Mouse (Mus musculus) limb, embryonic 14.5 days (tissue): ENCODE results near the gene Nr2f2. TPM values are rescaled to one million over a fixed set of nuclear protein-coding genes. Genes with fewer than 3 reads are reported as not detected.

Experiments used
- ATAC-seq: fragments of 200-750 bp; cut with Nextera tagmentation; 2 replicates; pipeline ENCODE4 v1.8.0; 2017; ENCODE audit warnings: low read depth, moderate number of reproducible peaks, moderate TSS enrichment; ENCODE audit not compliant: low FRiP score
- DNase-seq: peaks from one replicate; pipeline ENCODE4 v3.0.0-alpha.2; 2015; ENCODE audit warnings: low spot score
- H3K27ac ChIP-seq: fragments of 300-500 bp; sonication (generic); replicated peaks from 2 replicates; pipeline ENCODE4 v1.5.1; 2014; ENCODE audit warnings: low read depth, mild to moderate bottlenecking, low read length, moderate library complexity, mixed read lengths
- H3K27me3 ChIP-seq: fragments of 300-500 bp; sonication (generic); 2 replicates; pipeline ENCODE4 v1.6.1; 2014; ENCODE audit warnings: low read length, mixed read lengths; ENCODE audit not compliant: control insufficient read depth, insufficient read depth
- H3K36me3 ChIP-seq: fragments of 300-500 bp; sonication (generic); 2 replicates; pipeline ENCODE4 v1.6.1; 2014; ENCODE audit warnings: mild to moderate bottlenecking, low read length, moderate library complexity, mixed read lengths; ENCODE audit not compliant: control insufficient read depth, insufficient read depth
- H3K4me1 ChIP-seq: fragments of 300-500 bp; sonication (generic); 2 replicates; pipeline ENCODE4 v1.6.1; 2014; ENCODE audit warnings: antibody characterized with exemption, low read length, mixed read lengths; ENCODE audit not compliant: control insufficient read depth, insufficient read depth
- H3K4me2 ChIP-seq: fragments of 300-500 bp; sonication (generic); replicated peaks from 2 replicates; pipeline ENCODE4 v1.6.1; 2014; ENCODE audit warnings: low read depth, mild to moderate bottlenecking, low read length, moderate library complexity; ENCODE audit not compliant: severe bottlenecking
- H3K4me3 ChIP-seq: fragments of 300-500 bp; sonication (generic); replicated peaks from 2 replicates; pipeline ENCODE4 v1.5.1; 2014; ENCODE audit warnings: low read length
- H3K9ac ChIP-seq: fragments of 300-500 bp; sonication (generic); 2 replicates; pipeline ENCODE4 v1.6.1; 2014; ENCODE audit warnings: mild to moderate bottlenecking, low read depth, low read length, moderate library complexity; ENCODE audit not compliant: severe bottlenecking
- H3K9me3 ChIP-seq: fragments of 300-500 bp; sonication (generic); 2 replicates; pipeline ENCODE4 v1.6.1; 2016; ENCODE audit warnings: low read length; ENCODE audit not compliant: control insufficient read depth
- POLR2A ChIP-seq: fragments of 200-500 bp; IDR thresholded peaks from 2 replicates; pipeline ENCODE4 v1.8.0; 2012; ENCODE audit warnings: inconsistent platforms, mild to moderate bottlenecking, moderate library complexity, borderline replicate concordance; ENCODE audit not compliant: insufficient read depth, insufficient read length; ENCODE audit errors: extremely low read depth
- WGBS: fragments of 180-500 bp; shearing (Covaris S2); extraction: QIAGEN DNeasy Blood & Tissue Kit; methylation state at CpG from one replicate; pipeline ENCODE4 v1.1.7; 2014; 5-methylcytosine and 5-hydroxymethylcytosine counted together
- polyA plus RNA-seq, 2 experiments: library from polyadenylated mRNA; depleted of rRNA in 1 of 2; stranded (reverse) in 1 of 2; unstranded in 1 of 2; fragments of >200 nt; fragmentation: Nextera tagmentation in 1 of 2; extraction: Ambion mirVana in 1 of 2; gene quantifications; 2 replicates each; pipeline versions ENCODE4 v1.2.1 to v1.2.3; 2012 to 2014

The Nr2f2 gene
- polyA plus RNA-seq (2012; rRNA removed) (80.2 and 134 TPM in 2 replicates), polyA plus RNA-seq (2014; fragmentation: Nextera tagmentation; extraction: Ambion mirVana) (54.7 and 60.8 TPM in 2 replicates)

GRCm38 (mm10) chr7:70365941-70366807 lies at the start of gene Nr2f2:
Gene Nr2f2 (minus strand): TSS chr7:70366735.
- Histone ChIP-seq H3K9ac (peak within 1 kb of the TSS; percentile 67), H3K27ac (peak within 1 kb of the TSS; percentile 86), H3K4me3 (peak within 1 kb of the TSS; percentile 49), H3K36me3 (no peaks in the 10 kb centered on the region), H3K27me3 (peaks cover 55% of the 10 kb centered on the region), H3K9me3 (no peaks in the 10 kb centered on the region), H3K4me2 (peak within 1 kb of the TSS; percentile 67), H3K4me1 (peaks cover 22% of the 10 kb centered on the region)
- no peak for ATAC-seq
- no peak for TF ChIP-seq POLR2A
- 2% methylated on average over 16 of the region's 16 CpGs for WGBS
- DNase-seq, result peak; percentile 23

GRCm38 (mm10) chr7:70414461-70414860 lies 47.9 kb upstream of the Nr2f2 start:
- ATAC-seq, result no peak
- WGBS, result 89% methylated on average over 4 of the region's 4 CpGs
- H3K27me3 ChIP-seq, result no peaks in the 10 kb centered on the region

GRCm38 (mm10) chr7:70413646-70414045 lies 47.1 kb upstream of the Nr2f2 start:
- Histone ChIP-seq H3K9me3 (no peaks in the 10 kb centered on the region), H3K4me1 (peaks cover 2% of the 10 kb centered on the region; the same call in 1 of the 2 replicates), H3K27ac (no peak overlapping the region), H3K27me3 (no peaks in the 10 kb centered on the region), H3K4me2 (no peak overlapping the region), H3K9ac (no peak overlapping the region), H3K36me3 (no peaks in the 10 kb centered on the region), H3K4me3 (no peak overlapping the region)
- ATAC-seq (no peak), DNase-seq (no peak)
- 70% methylated on average over 4 of the region's 4 CpGs for WGBS
- no peak for TF ChIP-seq POLR2A

More at GRCm38 (mm10) chr7:70414461-70414860, 47.9 kb upstream of the Nr2f2 start:
- Histone ChIP-seq H3K36me3 (no peaks in the 10 kb centered on the region), H3K9me3 (no peaks in the 10 kb centered on the region), H3K4me1 (peaks cover 2% of the 10 kb centered on the region; the same call in 1 of the 2 replicates), H3K4me2 (no peak overlapping the region), H3K27ac (no peak overlapping the region), H3K9ac (no peak overlapping the region), H3K4me3 (no peak overlapping the region)
- TF ChIP-seq POLR2A, result no peak
- no peak for DNase-seq

GRCm38 (mm10) chr7:70412900-70413299 lies 46.4 kb upstream of the Nr2f2 start:
- H3K4me3 ChIP-seq, result no peak overlapping the region
- no peaks in the 10 kb centered on the region for H3K9me3 ChIP-seq
- no peak overlapping the region for H3K27ac ChIP-seq
- 80% methylated on average over 7 of the region's 7 CpGs for WGBS
- H3K27me3 ChIP-seq, result no peaks in the 10 kb centered on the region
- DNase-seq (no peak), ATAC-seq (no peak)
- peaks cover 2% of the 10 kb centered on the region; the same call in 1 of the 2 replicates for H3K4me1 ChIP-seq
- no peak overlapping the region for H3K4me2 ChIP-seq
- H3K36me3 ChIP-seq, result no peaks in the 10 kb centered on the region
- no peak for TF ChIP-seq POLR2A
- no peak overlapping the region for H3K9ac ChIP-seq

- DNase-seq (no peak), ATAC-seq (no peak)
- H3K4me3 ChIP-seq, result no peak overlapping the region
- TF ChIP-seq POLR2A, result no peak
- H3K27ac ChIP-seq, result no peak overlapping the region
- no peak overlapping the region for H3K9ac ChIP-seq
- H3K27me3 ChIP-seq, result no peaks in the 10 kb centered on the region
- no peaks in the 10 kb centered on the region for H3K9me3 ChIP-seq
- H3K4me2 ChIP-seq, result no peak overlapping the region
- H3K36me3 ChIP-seq, result no peaks in the 10 kb centered on the region
- WGBS, result 79% methylated on average over 3 of the region's 3 CpGs
- no peaks in the 10 kb centered on the region; the same call in 1 of the 2 replicates for H3K4me1 ChIP-seq
These were observed 43.8 kb upstream of the Nr2f2 start for GRCm38 (mm10) chr7:70410350-70410749.
